Mouse (Mus musculus): Measurements from ENCODE around the gene Cdc37. TPM values are rescaled to one million over a fixed set of nuclear protein-coding genes. Genes with fewer than 3 reads are reported as not detected.

Cdc37 gene
- polyA plus RNA-seq, 1 experiment from 2014 or later = 259 TPM

GRCm38 (mm10) chr9:21190670-21191069, 40.9 kb upstream of the Cdc37 start:
- H3K4me1 ChIP-seq (ENCODE audit: control insufficient read depth, insufficient read depth, low read length) = no peaks in the 10 kb centered on the region
- no peak overlapping the region for H3K4me2 ChIP-seq (ENCODE audit: low read depth, low read length)
- no peaks in the 10 kb centered on the region for H3K36me3 ChIP-seq (ENCODE audit: control insufficient read depth, insufficient read depth, low read length)
- H3K27me3 ChIP-seq (replicated peaks; ENCODE audit: control insufficient read depth, insufficient read depth, low read length) = no peaks in the 10 kb centered on the region
- 75% methylated on average over 3 of the region's 3 CpGs for WGBS
- no peak overlapping the region for H3K4me3 ChIP-seq (ENCODE audit: low read depth, low read length)
- no peak overlapping the region for H3K9ac ChIP-seq (ENCODE audit: low read depth, low read length)
- no peak overlapping the region for H3K27ac ChIP-seq (replicated peaks; ENCODE audit: low read depth, low read length)
- H3K9me3 ChIP-seq (ENCODE audit: control insufficient read depth, low read length) = no peaks in the 10 kb centered on the region
- ATAC-seq (ENCODE audit: low read depth) (no peak), DNase-seq (ENCODE audit: low spot score) (no peak)

DNA sequence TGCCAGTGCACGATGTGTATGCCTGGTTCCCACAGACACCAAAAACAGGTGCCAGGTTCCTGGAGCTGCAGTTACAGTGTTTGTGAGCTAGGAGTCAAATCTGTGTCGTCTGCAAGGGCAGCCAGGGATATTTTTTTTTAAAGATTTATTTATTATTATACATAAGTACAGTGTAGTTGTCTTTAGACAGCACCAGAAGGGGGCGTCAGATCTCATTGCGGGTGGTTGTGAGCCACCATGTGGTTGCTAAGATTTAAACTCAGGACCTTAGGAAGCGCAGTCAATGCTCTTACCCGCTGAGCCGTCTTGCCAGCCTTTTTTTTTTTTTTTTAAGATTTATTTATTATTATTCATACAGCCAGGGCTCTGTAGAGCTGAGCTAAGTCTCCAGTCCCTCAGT, 40.1 kb upstream of the Cdc37 start:
- H3K27me3 ChIP-seq (replicated peaks; ENCODE audit: control insufficient read depth, insufficient read depth, low read length) = no peaks in the 10 kb centered on the region
- H3K9me3 ChIP-seq (ENCODE audit: control insufficient read depth, low read length) = no peaks in the 10 kb centered on the region
- no peak for ATAC-seq (ENCODE audit: low read depth)
- no peaks in the 10 kb centered on the region for H3K4me1 ChIP-seq (ENCODE audit: control insufficient read depth, insufficient read depth, low read length)
- no peak overlapping the region for H3K9ac ChIP-seq (ENCODE audit: low read depth, low read length)
- no peak for DNase-seq (ENCODE audit: low spot score)
- 44% methylated on average over 7 of the region's 7 CpGs for WGBS
- H3K4me3 ChIP-seq (ENCODE audit: low read depth, low read length) = no peak overlapping the region
- H3K4me2 ChIP-seq (ENCODE audit: low read depth, low read length) = no peak overlapping the region
- H3K27ac ChIP-seq (replicated peaks; ENCODE audit: low read depth, low read length) = no peak overlapping the region
- no peaks in the 10 kb centered on the region for H3K36me3 ChIP-seq (ENCODE audit: control insufficient read depth, insufficient read depth, low read length)

GRCm38 (mm10) chr9:21185436-21185835, 35.7 kb upstream of the Cdc37 start:
- Histone ChIP-seq H3K36me3 (ENCODE audit: control insufficient read depth, insufficient read depth, low read length) (no peaks in the 10 kb centered on the region), H3K9ac (ENCODE audit: low read depth, low read length) (no peak overlapping the region), H3K27ac (replicated peaks; ENCODE audit: low read depth, low read length) (no peak overlapping the region), H3K4me2 (ENCODE audit: low read depth, low read length) (no peak overlapping the region), H3K9me3 (ENCODE audit: control insufficient read depth, low read length) (no peaks in the 10 kb centered on the region), H3K4me3 (ENCODE audit: low read depth, low read length) (no peak overlapping the region), H3K27me3 (replicated peaks; ENCODE audit: control insufficient read depth, insufficient read depth, low read length) (peaks cover 6% of the 10 kb centered on the region; the same call in 1 of the 2 replicates), H3K4me1 (ENCODE audit: control insufficient read depth, insufficient read depth, low read length) (peaks cover 12% of the 10 kb centered on the region)
- ATAC-seq (ENCODE audit: low read depth) (no peak), DNase-seq (ENCODE audit: low spot score) (no peak)
- WGBS = 76% methylated on average over 5 of the region's 5 CpGs

DNA sequence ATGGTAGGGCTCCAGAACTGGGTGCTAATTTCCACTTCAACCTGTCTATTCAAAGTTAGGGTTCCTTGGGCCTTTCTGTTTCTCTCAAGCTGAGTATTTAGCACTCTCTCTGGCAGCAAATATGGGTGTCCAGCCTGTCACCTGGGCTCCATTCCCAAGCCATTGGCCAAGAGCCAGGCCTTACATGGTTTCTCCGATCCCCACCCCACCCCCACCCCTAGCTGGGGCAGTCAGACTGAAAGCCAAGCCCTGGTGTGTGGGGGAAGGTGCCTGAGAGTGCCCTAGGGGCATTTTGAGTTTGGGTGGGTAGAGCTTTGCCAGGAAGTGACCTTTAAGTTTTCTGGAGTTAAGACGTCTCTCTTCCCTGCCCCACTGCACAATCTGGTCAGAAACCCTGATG, 35.0 kb upstream of the Cdc37 start:
- Histone ChIP-seq H3K27me3 (replicated peaks; ENCODE audit: control insufficient read depth, insufficient read depth, low read length) (peaks cover 6% of the 10 kb centered on the region; the same call in 1 of the 2 replicates), H3K9ac (ENCODE audit: low read depth, low read length) (no peak overlapping the region), H3K27ac (replicated peaks; ENCODE audit: low read depth, low read length) (no peak overlapping the region), H3K4me2 (ENCODE audit: low read depth, low read length) (peak overlapping the region; percentile 56; the same call in 1 of the 2 replicates), H3K4me3 (ENCODE audit: low read depth, low read length) (no peak overlapping the region), H3K9me3 (ENCODE audit: control insufficient read depth, low read length) (no peaks in the 10 kb centered on the region), H3K36me3 (ENCODE audit: control insufficient read depth, insufficient read depth, low read length) (no peaks in the 10 kb centered on the region), H3K4me1 (ENCODE audit: control insufficient read depth, insufficient read depth, low read length) (peaks cover 12% of the 10 kb centered on the region)
- DNase-seq (ENCODE audit: low spot score) (no peak), ATAC-seq (ENCODE audit: low read depth) (no peak)
- WGBS = 18% methylated on average over 2 of the region's 2 CpGs

DNA sequence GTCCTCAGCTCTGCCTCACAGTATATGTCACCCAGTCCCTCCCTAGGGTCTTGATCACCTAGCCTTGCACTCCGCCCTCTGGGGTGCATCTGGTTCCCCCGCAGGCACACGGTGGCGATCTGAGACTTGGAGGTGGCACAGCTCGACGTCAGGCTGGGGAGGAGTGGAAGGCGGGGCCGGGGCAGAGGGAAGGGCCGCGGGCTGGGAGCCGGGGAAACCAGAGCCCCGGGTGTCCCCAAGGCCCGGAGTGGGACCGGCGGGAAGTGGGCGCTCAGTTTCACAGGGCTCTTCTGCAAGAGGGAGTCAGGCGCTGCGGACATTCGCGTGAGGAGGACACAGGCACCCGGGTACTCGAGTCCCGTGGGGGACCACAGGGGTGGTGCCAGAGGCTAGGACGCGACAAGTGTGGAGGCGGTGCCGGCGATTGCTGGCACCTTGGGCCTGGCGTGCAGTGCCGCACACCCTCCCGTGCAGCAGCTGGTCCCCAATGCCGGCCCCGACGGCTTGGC, 34.2 kb upstream of the Cdc37 start:
- 5% methylated on average over 18 of the region's 34 CpGs for WGBS
- H3K9ac ChIP-seq (ENCODE audit: low read depth, low read length) = peak overlapping the region; percentile 46
- H3K27me3 ChIP-seq (replicated peaks; ENCODE audit: control insufficient read depth, insufficient read depth, low read length) = peaks cover 6% of the 10 kb centered on the region; the same call in 1 of the 2 replicates
- no peak overlapping the region for H3K27ac ChIP-seq (replicated peaks; ENCODE audit: low read depth, low read length)
- peak overlapping the region; percentile 34 for H3K4me3 ChIP-seq (ENCODE audit: low read depth, low read length)
- H3K9me3 ChIP-seq (ENCODE audit: control insufficient read depth, low read length) = no peaks in the 10 kb centered on the region
- H3K36me3 ChIP-seq (ENCODE audit: control insufficient read depth, insufficient read depth, low read length) = no peaks in the 10 kb centered on the region
- H3K4me2 ChIP-seq (ENCODE audit: low read depth, low read length) = peak overlapping the region; percentile 56
- peaks cover 12% of the 10 kb centered on the region for H3K4me1 ChIP-seq (ENCODE audit: control insufficient read depth, insufficient read depth, low read length)
- ATAC-seq (ENCODE audit: low read depth) = peak; percentile 51; the same call in 1 of the 2 replicates
- peak; percentile 35 for DNase-seq (ENCODE audit: low spot score)

DNA sequence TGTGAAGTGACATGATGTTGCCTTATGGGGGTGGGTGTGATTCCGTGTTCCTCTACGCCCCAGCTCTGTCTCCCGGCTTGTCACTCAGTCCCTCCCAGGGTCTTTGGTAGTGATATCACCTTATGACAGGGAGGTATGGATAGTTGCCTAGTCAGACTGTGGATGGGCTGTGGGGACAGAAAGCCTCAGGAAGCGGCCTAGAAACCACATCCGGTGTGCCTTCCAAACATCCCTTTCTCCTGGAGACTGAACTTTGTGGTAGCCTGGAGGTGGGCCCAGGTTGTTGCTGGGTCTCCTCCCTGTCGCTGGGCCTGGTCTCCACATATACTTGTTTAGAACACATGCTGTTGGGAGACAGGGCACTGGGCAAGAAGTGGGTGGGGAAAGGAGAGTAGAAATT, 33.6 kb upstream of the Cdc37 start:
- peak overlapping the region; percentile 56 for H3K4me2 ChIP-seq (ENCODE audit: low read depth, low read length)
- H3K9me3 ChIP-seq (ENCODE audit: control insufficient read depth, low read length) = no peaks in the 10 kb centered on the region
- ATAC-seq (ENCODE audit: low read depth) = no peak
- 77% methylated on average over 6 of the region's 6 CpGs for WGBS
- H3K4me3 ChIP-seq (ENCODE audit: low read depth, low read length) = no peak overlapping the region
- no peak for DNase-seq (ENCODE audit: low spot score)
- peaks cover 12% of the 10 kb centered on the region for H3K4me1 ChIP-seq (ENCODE audit: control insufficient read depth, insufficient read depth, low read length)
- H3K9ac ChIP-seq (ENCODE audit: low read depth, low read length) = no peak overlapping the region
- no peaks in the 10 kb centered on the region for H3K36me3 ChIP-seq (ENCODE audit: control insufficient read depth, insufficient read depth, low read length)
- peaks cover 6% of the 10 kb centered on the region; the same call in 1 of the 2 replicates for H3K27me3 ChIP-seq (replicated peaks; ENCODE audit: control insufficient read depth, insufficient read depth, low read length)
- no peak overlapping the region for H3K27ac ChIP-seq (replicated peaks; ENCODE audit: low read depth, low read length)

- DNase-seq (ENCODE audit: low spot score) = peak; percentile 41
- H3K27ac ChIP-seq (replicated peaks; ENCODE audit: low read depth, low read length) = no peak overlapping the region
- H3K4me3 ChIP-seq (ENCODE audit: low read depth, low read length) = peak overlapping the region; percentile 34
Measured at GRCm38 (mm10) chr9:21181421-21182220, 31.8 kb upstream of the Cdc37 start.

DNA sequence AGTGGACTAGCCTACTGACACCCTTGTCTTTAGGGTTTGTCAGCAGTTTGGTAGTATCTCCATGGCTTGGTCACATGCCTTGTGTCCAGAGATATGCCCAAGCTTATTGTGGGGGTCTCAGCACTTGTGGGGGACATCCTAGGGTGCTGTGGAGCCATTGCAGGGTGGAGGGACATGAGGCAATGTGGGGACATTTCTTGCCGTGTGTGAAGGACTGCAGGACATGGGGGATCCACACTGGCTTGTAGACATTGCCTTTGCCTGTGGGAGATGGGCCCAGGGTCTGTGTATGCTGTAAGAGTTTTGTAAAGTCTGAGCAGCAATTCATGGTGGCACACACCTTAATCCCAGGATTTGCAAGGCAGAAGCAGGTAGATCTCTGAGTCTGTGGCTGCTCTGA, 31.1 kb upstream of the Cdc37 start:
- Histone ChIP-seq H3K9me3 (ENCODE audit: control insufficient read depth, low read length) (no peaks in the 10 kb centered on the region), H3K9ac (ENCODE audit: low read depth, low read length) (no peak overlapping the region), H3K4me2 (ENCODE audit: low read depth, low read length) (0 out of 2 replicates have a peak overlapping the region, but pooled peaks have one; percentile 54), H3K4me1 (ENCODE audit: control insufficient read depth, insufficient read depth, low read length) (peaks cover 12% of the 10 kb centered on the region), H3K4me3 (ENCODE audit: low read depth, low read length) (no peak overlapping the region), H3K27me3 (replicated peaks; ENCODE audit: control insufficient read depth, insufficient read depth, low read length) (peaks cover 6% of the 10 kb centered on the region; the same call in 1 of the 2 replicates), H3K27ac (replicated peaks; ENCODE audit: low read depth, low read length) (no peak overlapping the region), H3K36me3 (ENCODE audit: control insufficient read depth, insufficient read depth, low read length) (no peaks in the 10 kb centered on the region)
- 50% methylated on average over 1 of the region's 1 CpGs for whole genome bisulfite sequencing
- ATAC-seq (ENCODE audit: low read depth) (no peak), DNase-seq (ENCODE audit: low spot score) (no peak)

More at GRCm38 (mm10) chr9:21181421-21182220, 31.8 kb upstream of the Cdc37 start:
- Histone ChIP-seq H3K4me2 (ENCODE audit: low read depth, low read length) (peak overlapping the region; percentile 54), H3K27me3 (replicated peaks; ENCODE audit: control insufficient read depth, insufficient read depth, low read length) (peaks cover 6% of the 10 kb centered on the region; the same call in 1 of the 2 replicates), H3K36me3 (ENCODE audit: control insufficient read depth, insufficient read depth, low read length) (no peaks in the 10 kb centered on the region), H3K9me3 (ENCODE audit: control insufficient read depth, low read length) (no peaks in the 10 kb centered on the region), H3K9ac (ENCODE audit: low read depth, low read length) (peak overlapping the region; percentile 62), H3K4me1 (ENCODE audit: control insufficient read depth, insufficient read depth, low read length) (peaks cover 12% of the 10 kb centered on the region)
- ATAC-seq (ENCODE audit: low read depth) = no peak
- 16% methylated on average over 21 of the region's 48 CpGs for WGBS
